Mouse (Mus musculus) liver, adult 2 months (tissue): ENCODE data around the gene Sp2.

Source experiments
- CTCF ChIP-seq: fragments of 200-500 bp; IDR thresholded peaks from 2 replicates; pipeline ENCODE4 v1.5.1; 2011; ENCODE audit warnings: low read depth, low read length, control low read depth
- POLR2A ChIP-seq: fragments of 200-500 bp; IDR thresholded peaks from 2 replicates; pipeline ENCODE4 v1.6.1; 2011; ENCODE audit warnings: low read length, control low read depth; ENCODE audit not compliant: insufficient read depth; ENCODE audit errors: extremely low read depth

GRCm38 (mm10) chr11:96919003-96919402, 63.8 kb downstream of the Sp2 start:
- TF ChIP-seq CTCF (no peak), POLR2A (no peak)
